Mouse (Mus musculus) neural tube, embryonic 14.5 days (tissue): ENCODE data around the gene Ppfia1. TPM values are rescaled to one million over a fixed set of nuclear protein-coding genes. Genes with fewer than 3 reads are reported as not detected.

ENCODE experiments used
- ATAC-seq: fragments of 200-750 bp; cut with Nextera tagmentation; 2 replicates; pipeline ENCODE4 v1.8.0; 2017; ENCODE audit warnings: low read depth, mild to moderate bottlenecking, moderate TSS enrichment, moderate library complexity
- H3K27ac ChIP-seq: fragments of 300-500 bp; sonication (generic); 2 replicates; pipeline ENCODE4 v1.5.1; 2014; ENCODE audit warnings: low read depth, mild to moderate bottlenecking, control low read depth, low read length, moderate library complexity, mixed read lengths
- H3K27me3 ChIP-seq: fragments of 300-500 bp; sonication (generic); 2 replicates; pipeline ENCODE4 v1.6.1; 2014; ENCODE audit warnings: low read length; ENCODE audit not compliant: control insufficient read depth, insufficient read depth
- H3K36me3 ChIP-seq: fragments of 300-500 bp; sonication (generic); 2 replicates; pipeline ENCODE4 v1.6.1; 2014; ENCODE audit warnings: low read length, mixed read lengths; ENCODE audit not compliant: control insufficient read depth, insufficient read depth
- H3K4me1 ChIP-seq: fragments of 300-500 bp; sonication (generic); 2 replicates; pipeline ENCODE4 v1.6.1; 2014; ENCODE audit warnings: low read length; ENCODE audit not compliant: control insufficient read depth, insufficient read depth
- H3K4me2 ChIP-seq: fragments of 300-500 bp; sonication (generic); 2 replicates; pipeline ENCODE4 v1.6.1; 2014; ENCODE audit warnings: mild to moderate bottlenecking, low read depth, low read length, control low read depth
- H3K4me3 ChIP-seq: fragments of 300-500 bp; sonication (generic); 2 replicates; pipeline ENCODE4 v1.5.1; 2014; ENCODE audit warnings: low read depth, low read length, control low read depth, mixed read lengths
- H3K9ac ChIP-seq: fragments of 300-500 bp; sonication (generic); replicated peaks from 2 replicates; pipeline ENCODE4 v1.6.1; 2014; ENCODE audit warnings: low read depth, mild to moderate bottlenecking, control low read depth, low read length, mixed read lengths
- H3K9me3 ChIP-seq: fragments of 300-500 bp; sonication (generic); 2 replicates; pipeline ENCODE4 v1.6.1; 2016; ENCODE audit warnings: low read length; ENCODE audit not compliant: control insufficient read depth
- WGBS: fragments of 180-500 bp; shearing (Covaris S2); extraction: QIAGEN DNeasy Blood & Tissue Kit; methylation state at CpG from one replicate; pipeline ENCODE4 v1.1.7; 2014; 5-methylcytosine and 5-hydroxymethylcytosine counted together
- polyA plus RNA-seq: library from polyadenylated mRNA; unstranded; fragments of >200 nt; fragmentation: Nextera tagmentation; extraction: Ambion mirVana; gene quantifications from 2 replicates; pipeline ENCODE4 v1.2.1, GENCODE M21; 2014

Ppfia1 gene
- polyA plus RNA-seq, 1 experiment from 2014 or later = 30.9 TPM

DNA sequence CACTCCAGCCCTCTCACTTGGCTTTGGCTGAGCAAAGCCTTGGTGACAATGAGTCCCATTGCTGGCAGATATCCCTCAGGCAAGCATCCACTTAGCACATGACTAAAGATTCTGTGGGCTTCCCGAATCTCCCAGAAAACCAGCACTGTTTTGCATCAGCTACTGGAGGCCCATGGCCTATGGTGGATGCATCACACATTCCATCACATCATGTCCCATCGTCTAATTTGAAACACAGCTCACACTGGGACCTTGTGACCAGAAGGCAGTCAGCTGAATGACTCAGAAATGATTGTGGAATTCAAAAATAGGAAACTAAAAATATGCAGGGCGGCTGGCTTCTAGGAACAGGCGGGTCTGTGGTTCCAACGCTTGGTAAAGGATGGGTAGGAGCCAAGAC lies 24.3 kb upstream of the Ppfia1 start:
- H3K4me2 ChIP-seq = no peak overlapping the region
- 91% methylated on average over 5 of the region's 5 CpGs for WGBS
- no peak overlapping the region for H3K27ac ChIP-seq
- H3K27me3 ChIP-seq = no peaks in the 10 kb centered on the region
- H3K9me3 ChIP-seq = no peaks in the 10 kb centered on the region
- H3K36me3 ChIP-seq = peaks cover 14% of the 10 kb centered on the region; the same call in 1 of the 2 replicates
- no peak overlapping the region for H3K4me3 ChIP-seq
- H3K9ac ChIP-seq = no peak overlapping the region
- ATAC-seq = no peak
- peaks cover 10% of the 10 kb centered on the region for H3K4me1 ChIP-seq

- Histone ChIP-seq H3K27me3 (peaks cover 2% of the 10 kb centered on the region; the same call in 1 of the 2 replicates), H3K4me1 (no peaks in the 10 kb centered on the region), H3K9me3 (no peaks in the 10 kb centered on the region), H3K4me3 (no peak overlapping the region), H3K36me3 (no peaks in the 10 kb centered on the region), H3K4me2 (no peak overlapping the region), H3K9ac (no peak overlapping the region), H3K27ac (no peak overlapping the region)
- 86% methylated on average over 5 of the region's 5 CpGs for WGBS
- no peak for ATAC-seq
Observed at GRCm38 (mm10) chr7:144572234-144572633, 18.7 kb upstream of the Ppfia1 start.

- Histone ChIP-seq H3K36me3 (no peaks in the 10 kb centered on the region), H3K27ac (no peak overlapping the region), H3K27me3 (peaks cover 2% of the 10 kb centered on the region; the same call in 1 of the 2 replicates), H3K4me1 (no peaks in the 10 kb centered on the region), H3K4me3 (no peak overlapping the region), H3K9me3 (no peaks in the 10 kb centered on the region), H3K9ac (no peak overlapping the region), H3K4me2 (no peak overlapping the region)
- no peak for ATAC-seq
Observed at GRCm38 (mm10) chr7:144571598-144571997, 18.1 kb upstream of the Ppfia1 start.

DNA sequence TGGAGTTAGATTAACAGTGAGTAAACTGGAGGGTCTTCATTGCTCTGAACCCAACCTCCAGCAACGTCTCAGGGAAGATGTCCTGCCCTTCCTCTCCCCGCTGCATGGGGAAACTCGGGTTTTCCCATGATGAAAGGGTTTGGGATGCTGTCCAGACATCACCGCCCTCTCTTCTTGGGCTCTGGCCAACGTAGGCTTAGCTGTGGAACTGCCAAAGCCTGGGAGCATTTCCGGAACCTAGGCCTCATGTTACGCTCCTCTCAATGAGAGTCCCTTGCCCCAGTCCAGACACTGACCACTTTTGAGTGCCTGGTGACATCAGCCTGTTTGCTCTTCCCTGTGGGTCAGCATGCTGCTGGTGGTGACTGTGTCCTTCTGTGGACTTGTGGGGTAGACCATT lies 15.9 kb upstream of the Ppfia1 start:
- WGBS = 82% methylated on average over 7 of the region's 7 CpGs
- ATAC-seq = no peak
- H3K9me3 ChIP-seq = no peaks in the 10 kb centered on the region
- no peak overlapping the region for H3K4me2 ChIP-seq
- H3K9ac ChIP-seq = no peak overlapping the region
- H3K27me3 ChIP-seq = peaks cover 2% of the 10 kb centered on the region; the same call in 1 of the 2 replicates
- no peaks in the 10 kb centered on the region for H3K36me3 ChIP-seq
- H3K4me3 ChIP-seq = no peak overlapping the region
- H3K4me1 ChIP-seq = no peaks in the 10 kb centered on the region
- no peak overlapping the region for H3K27ac ChIP-seq

GRCm38 (mm10) chr7:144568091-144568490 lies 14.6 kb upstream of the Ppfia1 start:
- Histone ChIP-seq H3K4me2 (no peak overlapping the region), H3K36me3 (no peaks in the 10 kb centered on the region), H3K4me1 (no peaks in the 10 kb centered on the region), H3K4me3 (no peak overlapping the region), H3K9ac (no peak overlapping the region), H3K27me3 (peaks cover 2% of the 10 kb centered on the region; the same call in 1 of the 2 replicates), H3K27ac (no peak overlapping the region), H3K9me3 (no peaks in the 10 kb centered on the region)
- no peak for ATAC-seq

- no peak overlapping the region for H3K4me2 ChIP-seq
- peaks cover 2% of the 10 kb centered on the region; the same call in 1 of the 2 replicates for H3K27me3 ChIP-seq
- no peak overlapping the region for H3K27ac ChIP-seq
- H3K9me3 ChIP-seq = no peaks in the 10 kb centered on the region
- no peak overlapping the region for H3K9ac ChIP-seq
- ATAC-seq = no peak
- H3K36me3 ChIP-seq = no peaks in the 10 kb centered on the region
- H3K4me1 ChIP-seq = no peaks in the 10 kb centered on the region
- WGBS = 69% methylated on average over 3 of the region's 3 CpGs
- H3K4me3 ChIP-seq = no peak overlapping the region
Observed at GRCm38 (mm10) chr7:144566921-144567682, 13.6 kb upstream of the Ppfia1 start.

GRCm38 (mm10) chr7:144563456-144564155 lies 10.1 kb upstream of the Ppfia1 start:
- Histone ChIP-seq H3K4me2 (no peak overlapping the region), H3K4me3 (no peak overlapping the region), H3K9ac (no peak overlapping the region), H3K4me1 (no peaks in the 10 kb centered on the region), H3K27me3 (peaks cover under 1% of the 10 kb centered on the region; the same call in 1 of the 2 replicates), H3K36me3 (no peaks in the 10 kb centered on the region), H3K27ac (no peak overlapping the region), H3K9me3 (no peaks in the 10 kb centered on the region)
- 68% methylated on average over 9 of the region's 9 CpGs for WGBS
- no peak for ATAC-seq

DNA sequence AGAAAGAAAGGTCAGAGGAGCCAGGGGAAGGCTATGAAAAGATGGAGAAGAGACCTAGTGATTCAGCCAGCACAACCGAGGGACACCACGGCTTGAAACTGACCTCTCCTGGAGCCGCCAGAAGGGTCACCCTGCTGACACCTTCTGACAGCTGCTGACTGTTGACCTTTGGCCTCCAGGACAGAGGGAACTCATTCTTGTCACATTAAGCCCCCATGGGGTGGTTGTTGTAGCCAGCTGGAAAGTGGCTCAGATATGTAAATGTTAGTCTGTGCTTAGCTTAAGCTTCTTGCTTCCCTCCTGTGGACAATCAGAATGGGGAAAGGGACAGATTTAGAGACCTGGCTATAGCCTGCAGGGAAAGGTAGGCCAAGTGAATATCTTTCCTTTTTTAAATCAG lies 8.5 kb upstream of the Ppfia1 start:
- Histone ChIP-seq H3K9me3 (no peaks in the 10 kb centered on the region), H3K27me3 (no peaks in the 10 kb centered on the region), H3K4me3 (no peak overlapping the region), H3K4me2 (no peak overlapping the region), H3K36me3 (no peaks in the 10 kb centered on the region), H3K27ac (no peak overlapping the region), H3K4me1 (no peaks in the 10 kb centered on the region), H3K9ac (no peak overlapping the region)
- WGBS = 13% methylated on average over 3 of the region's 3 CpGs
- no peak for ATAC-seq

- Histone ChIP-seq H3K27me3 (no peaks in the 10 kb centered on the region), H3K9me3 (no peaks in the 10 kb centered on the region), H3K27ac (no peak overlapping the region), H3K9ac (no peak overlapping the region), H3K4me2 (no peak overlapping the region), H3K4me1 (no peaks in the 10 kb centered on the region), H3K36me3 (no peaks in the 10 kb centered on the region), H3K4me3 (no peak overlapping the region)
- no peak for ATAC-seq
- WGBS = 92% methylated on average over 4 of the region's 4 CpGs
Observed at GRCm38 (mm10) chr7:144560594-144560993, 7.1 kb upstream of the Ppfia1 start.
